Mouse (Mus musculus) cerebellum, adult (tissue): ENCODE measurements around the gene Thra.

Experiments used
- ATAC-seq: cut with Nextera tagmentation; 2 replicates; pipeline ENCODE4 v1.9.2; 2017; ENCODE audit warnings: mild to moderate bottlenecking, moderate library complexity, mixed read lengths; ENCODE audit not compliant: insufficient number of reproducible peaks, low FRiP score, low TSS enrichment

Thra gene

GRCm38 (mm10) chr11:98743655-98744345 lies 3.4 kb downstream of the Thra start:
- no peak for ATAC-seq

GRCm38 (mm10) chr11:98744456-98745019 lies 4.1 kb downstream of the Thra start:
- no peak for ATAC-seq

GRCm38 (mm10) chr11:98745932-98746853 lies 5.8 kb downstream of the Thra start:
- no peak for ATAC-seq

GRCm38 (mm10) chr11:98746855-98747693 lies 6.6 kb downstream of the Thra start:
- ATAC-seq: peak; percentile 31; the same call in 1 of the 2 replicates

- peak; percentile 23; the same call in 1 of the 2 replicates for ATAC-seq
These were observed 7.5 kb downstream of the Thra start for GRCm38 (mm10) chr11:98747804-98748505.

- no peak for ATAC-seq
These were observed 8.3 kb downstream of the Thra start for GRCm38 (mm10) chr11:98748506-98749416.

GRCm38 (mm10) chr11:98749716-98750115 lies 9.3 kb downstream of the Thra start:
- ATAC-seq: no peak

GRCm38 (mm10) chr11:98750351-98751201 lies 10.1 kb downstream of the Thra start:
- ATAC-seq: no peak

GRCm38 (mm10) chr11:98751221-98751782 lies 10.9 kb downstream of the Thra start:
- ATAC-seq: no peak

GRCm38 (mm10) chr11:98752562-98753140 lies 12.2 kb downstream of the Thra start:
- no peak for ATAC-seq

GRCm38 (mm10) chr11:98753264-98753663 lies 12.8 kb downstream of the Thra start:
- no peak for ATAC-seq

- ATAC-seq: no peak
These were observed 13.7 kb downstream of the Thra start for GRCm38 (mm10) chr11:98754151-98754620.

GRCm38 (mm10) chr11:98754621-98755181 lies 14.3 kb downstream of the Thra start:
- ATAC-seq: peak; percentile 26; the same call in 1 of the 2 replicates

GRCm38 (mm10) chr11:98755726-98756380 lies 15.4 kb downstream of the Thra start:
- no peak for ATAC-seq

GRCm38 (mm10) chr11:98756711-98757110 lies 16.3 kb downstream of the Thra start:
- no peak for ATAC-seq

- no peak for ATAC-seq
These were observed 21.5 kb downstream of the Thra start for GRCm38 (mm10) chr11:98761939-98762338.
